Mouse (Mus musculus) B cell, adult 67 days (primary cell): Measurements from ENCODE around the gene Cyp2b13. TPM values are rescaled to one million over a fixed set of nuclear protein-coding genes. Genes with fewer than 3 reads are reported as not detected.

Experiments used
- total RNA-seq, 2 experiments: library from RNA; stranded (reverse); gene quantifications; 4 replicates each; pipeline ENCODE4 v1.2.4; 2023

Cyp2b13 gene
- not detected for total RNA-seq

GRCm38 (mm10) chr7:26061197-26061596, at the start of gene Cyp2b13:
TSS of gene Cyp2b13 (plus strand) at chr7:26061497.

Other genes with a start within 250 kb of the Cyp2b13 start
- not detected for gene Cyp2s1, start 244.6 kb upstream of the Cyp2b13 start, total RNA-seq
- not detected for gene Cyp2b10, start 163.9 kb upstream of the Cyp2b13 start, total RNA-seq
- not detected for gene Cyp2b9, start 111.9 kb downstream of the Cyp2b13 start, total RNA-seq
- not detected for gene Vmn1r184, start 198.8 kb downstream of the Cyp2b13 start, total RNA-seq
- gene Cyp2a4, start 245.7 kb downstream of the Cyp2b13 start, total RNA-seq = not detected